In the genomic region with DNA sequence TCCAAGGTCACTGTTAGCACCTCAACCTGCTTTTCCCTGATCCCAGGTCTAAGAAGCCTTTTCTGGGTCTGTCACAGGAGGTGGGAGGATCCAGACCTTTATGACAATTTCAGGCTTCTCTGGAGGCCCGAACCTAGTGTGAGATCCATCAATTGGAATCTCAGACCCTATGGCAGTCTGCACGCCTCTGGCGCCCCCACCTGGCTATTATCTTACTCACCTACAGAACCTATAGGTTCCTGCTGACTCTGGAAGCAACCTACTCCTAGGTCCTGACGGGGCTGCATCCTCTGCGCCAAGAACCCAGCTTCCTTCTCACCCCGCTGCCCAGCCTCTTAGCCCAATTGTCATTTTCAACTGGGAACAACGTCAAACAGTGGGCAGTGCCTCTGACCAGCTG, we compare ENCODE assay signal across 10 mouse cellular contexts. TPM values are rescaled to one million over a fixed set of nuclear protein-coding genes. Genes with fewer than 3 reads are reported as not detected.
DNase-seq lines count a peak whose midpoint lies in the region; ATAC-seq lines count a peak whose summit lies in the region.
"Had no signal": no experiment of that assay in that cellular context is flagged by ENCODE, and none has a peak within 500 bp of the region (broad histone marks: within the 10 kb centered on the region; RNA-seq: fewer than 3 reads in every experiment).

No protein-coding gene starts in this region.

- H3K9me3 ChIP-seq in heart, embryonic 10.5 days = no peaks in the 10 kb centered on the region

- peaks cover 26% of the 10 kb centered on the region; the same call in 1 of the 2 replicates for H3K27me3 ChIP-seq in heart, embryonic 10.5 days (ENCODE audit: insufficient read depth, poor library complexity, severe bottlenecking)

- no peaks in the 10 kb centered on the region for H3K4me1 ChIP-seq in heart, embryonic 10.5 days

- peak; percentile 45; the same call in 1 of the 2 replicates for ATAC-seq in frontal cortex, adult (ENCODE audit: low TSS enrichment)

- 19% methylated on average over 7 of the region's 7 CpGs for WGBS in heart, embryonic 10.5 days

- no peak for DNase-seq in frontal cortex, postnatal 10 days (ENCODE audit: low spot score in 2 of 2)
- DNase-seq in 3T3-L1 (ENCODE audit: low read depth, low spot score) = peak; percentile 57
- peak; percentile 58 for DNase-seq in adipocyte (ENCODE audit: low spot score)
- DNase-seq in induced T-regulatory cell, adult 2 months (ENCODE audit: low read depth) = peak; percentile 89
- DNase-seq in retina, postnatal 7 days (ENCODE audit: low read depth, low spot score) = peak; percentile 37
- DNase-seq in heart, embryonic 10.5 days (ENCODE audit: low spot score) = no peak
- no peak for DNase-seq in left cerebral cortex, postnatal 4 days

- intact Hi-C loops in left cerebral cortex, postnatal 4 days (cut with DNase I) = no loop called here

- no peak overlapping the region for H3K27ac ChIP-seq in heart, embryonic 10.5 days

- no peaks in the 10 kb centered on the region for H3K36me3 ChIP-seq in heart, embryonic 10.5 days

- no peak overlapping the region for H3K4me3 ChIP-seq in heart, embryonic 10.5 days
- H3K4me3 ChIP-seq: myocyte had no signal

RNA-seq across cellular contexts. Expression of a gene that starts 10.7 kb away (rescaled TPM):
- polyA plus RNA-seq in heart, embryonic 10.5 days (2016; fragmentation: Nextera tagmentation; extraction: Ambion mirVana) = not detected in 2 replicates
- not detected for total RNA-seq in left cerebral cortex, postnatal 4 days (2021)
- polyA plus RNA-seq: heart, embryonic 16.5 days; myocyte had no signal

RNA-seq across cellular contexts. Expression of a gene that starts 13.1 kb away (rescaled TPM):
- polyA plus RNA-seq in heart, embryonic 10.5 days (2016; fragmentation: Nextera tagmentation; extraction: Ambion mirVana) = 0.18 and 0.32 TPM in 2 replicates
- 100 to 1,000 TPM; 665 to 881 TPM for total RNA-seq in left cerebral cortex, postnatal 4 days (2021)

RNA-seq across cellular contexts. Expression of a gene that starts 17.6 kb away (rescaled TPM):
- 86.0 and 92.1 TPM in 2 replicates for polyA plus RNA-seq in heart, embryonic 10.5 days (2016; fragmentation: Nextera tagmentation; extraction: Ambion mirVana)
- total RNA-seq in left cerebral cortex, postnatal 4 days (2021) = 100 to 1,000 TPM; 117 TPM

RNA-seq across cellular contexts. Expression of a gene that starts 18.6 kb away (rescaled TPM):
- polyA plus RNA-seq in heart, embryonic 10.5 days (2016; fragmentation: Nextera tagmentation; extraction: Ambion mirVana) = 4.2 and 6.0 TPM in 2 replicates
- 1 to 10 TPM in 1 of 2 experiments, under 1 TPM in 1; 0.98 to 1.3 TPM for total RNA-seq in left cerebral cortex, postnatal 4 days (2021)

RNA-seq across cellular contexts. Expression of a gene that starts 22.1 kb away (rescaled TPM):
- 15.6 and 17.7 TPM in 2 replicates for polyA plus RNA-seq in heart, embryonic 10.5 days (2016; fragmentation: Nextera tagmentation; extraction: Ambion mirVana)
- 10 to 100 TPM; 83.1 to 92.4 TPM for total RNA-seq in left cerebral cortex, postnatal 4 days (2021)

Comparison
In these comparisons a context has a peak if more than half of its experiments do, and no peak if none do; other contexts are left out.
1. DNase-seq: peak in 3T3-L1 (single experiment), adipocyte (single experiment), induced T-regulatory cell, adult 2 months (single experiment) and retina, postnatal 7 days (single experiment); none in frontal cortex, postnatal 10 days (0 of 2), heart, embryonic 10.5 days (single experiment) and left cerebral cortex, postnatal 4 days (single experiment).